Mouse (Mus musculus) erythroid progenitor cell, adult 5-6 weeks (primary cell): ENCODE data around the gene Snx20. TPM values are rescaled to one million over a fixed set of nuclear protein-coding genes. Genes with fewer than 3 reads are reported as not detected.

Experiments
- ATAC-seq: replicated peaks from 2 replicates; pipeline ENCODE4 v1.8.0; 2016; ENCODE audit warnings: moderate number of reproducible peaks, mild to moderate bottlenecking, moderate TSS enrichment, inconsistent platforms; ENCODE audit not compliant: poor library complexity, low FRiP score, severe bottlenecking
- total RNA-seq, 2 experiments: library from RNA; stranded (forward) in 1 of 2; stranded (reverse) in 1 of 2; fragments of 150-400 nt in 1 of 2; fragments of 186-747, 209-891 nt in 1 of 2; gene quantifications; 2 replicates each; pipeline versions ENCODE4 v1.2.3 to v1.2.4; 2015 to 2017; ENCODE audit warnings: low replicate concordance in 2 of 2

The Snx20 gene
- total RNA-seq, 2 experiments from 2014 or later: 4.2 to 21.8 TPM

DNA sequence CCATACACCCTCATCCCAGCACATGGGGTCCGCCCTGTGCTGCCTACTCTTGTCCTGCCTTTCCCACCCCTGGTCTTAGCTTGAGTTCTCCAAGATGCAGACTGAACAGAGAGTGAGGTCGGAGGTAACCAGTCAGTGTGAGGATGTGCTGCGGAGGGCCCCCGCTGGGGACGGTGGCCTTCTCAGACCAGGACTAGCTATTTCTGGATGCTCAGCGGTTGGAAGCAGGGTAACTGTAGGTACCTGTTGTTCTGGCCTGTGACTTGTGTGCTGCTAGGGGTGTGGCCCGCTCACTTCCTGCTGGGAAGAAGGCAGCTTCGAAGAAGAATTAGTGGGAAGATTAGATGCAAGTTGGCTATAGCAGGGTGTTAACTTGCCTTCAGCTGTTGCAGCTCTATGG is 26.9 kb downstream of the Snx20 start:
- no peak for ATAC-seq

DNA sequence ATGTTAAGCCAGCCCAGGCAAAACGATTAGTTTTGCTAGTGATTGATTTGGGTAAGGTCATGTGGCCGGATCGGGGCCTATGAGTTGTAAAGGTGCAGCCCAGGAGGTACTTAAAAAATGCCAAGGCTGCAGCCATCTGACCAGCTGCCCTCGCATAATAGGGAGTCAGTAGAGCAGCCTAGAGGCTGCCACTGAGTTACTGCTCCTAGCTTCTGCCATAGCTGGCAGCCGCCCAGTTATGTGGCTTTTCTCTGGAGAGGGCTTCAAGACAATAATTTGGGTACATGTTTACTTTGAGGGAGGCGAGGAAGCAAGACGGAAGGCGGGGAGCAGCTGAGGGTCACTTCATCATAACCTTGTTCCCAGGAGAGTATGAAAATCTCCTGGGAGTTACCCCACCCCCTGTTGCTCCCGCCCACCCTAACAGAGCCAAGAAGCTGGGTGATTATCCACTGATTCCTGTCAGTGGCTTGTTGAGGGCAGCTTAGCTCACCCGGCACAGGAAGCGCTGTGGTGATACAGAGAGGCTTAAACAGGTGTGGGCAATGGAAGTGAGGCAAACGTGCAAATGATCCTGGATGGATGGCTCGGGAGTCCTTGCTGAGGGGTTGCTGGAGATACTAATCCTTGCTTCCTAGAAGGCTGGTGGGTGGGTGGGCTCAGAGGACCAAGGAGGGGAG is 30.4 kb downstream of the Snx20 start:
- ATAC-seq: no peak

DNA sequence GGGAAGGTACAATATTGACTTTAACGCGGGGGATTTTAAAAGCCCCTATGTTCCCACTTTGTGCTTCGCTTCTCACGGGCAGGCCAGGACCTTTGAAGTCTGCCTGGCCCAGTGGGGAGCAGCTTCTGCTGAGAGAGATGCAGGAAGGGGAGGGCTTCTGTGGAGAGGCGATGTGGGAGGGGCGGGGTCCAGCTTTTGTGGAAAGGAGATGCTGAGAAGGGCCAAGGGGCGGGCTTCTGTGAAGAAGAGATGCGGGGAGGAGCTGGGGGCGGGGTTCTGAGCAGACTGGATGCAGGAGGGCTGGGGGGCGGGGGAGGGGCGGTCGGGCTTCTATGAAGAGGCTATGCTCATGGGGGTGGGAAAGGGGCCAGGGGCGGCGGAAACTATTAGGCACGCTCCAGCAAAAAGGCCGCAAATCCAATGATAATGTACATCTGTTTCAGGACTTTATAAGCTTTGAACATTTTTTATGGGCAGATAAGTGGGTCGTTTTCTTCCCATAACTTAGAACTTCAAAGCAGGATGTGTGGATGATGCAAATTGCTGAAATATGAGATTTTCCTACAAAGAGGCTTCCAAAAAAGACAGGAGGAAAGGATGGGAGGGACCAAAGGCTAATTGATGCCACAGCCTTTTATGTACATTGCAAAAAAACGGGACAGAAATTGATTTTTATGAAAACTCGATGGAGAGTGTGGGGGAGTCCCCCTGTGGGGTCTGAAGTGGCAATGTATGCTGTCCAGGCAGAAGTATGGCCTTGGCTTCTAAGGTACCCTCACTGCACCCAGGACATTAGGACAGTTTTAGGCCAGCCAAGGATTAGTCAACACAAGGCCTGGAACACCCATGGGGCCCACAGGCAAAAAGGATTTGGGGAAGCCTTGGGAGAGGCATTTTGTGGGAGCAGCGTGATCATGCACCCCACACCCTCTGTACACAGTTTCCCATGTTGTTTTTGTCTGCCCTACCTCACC is 31.6 kb downstream of the Snx20 start:
- no peak for ATAC-seq

DNA sequence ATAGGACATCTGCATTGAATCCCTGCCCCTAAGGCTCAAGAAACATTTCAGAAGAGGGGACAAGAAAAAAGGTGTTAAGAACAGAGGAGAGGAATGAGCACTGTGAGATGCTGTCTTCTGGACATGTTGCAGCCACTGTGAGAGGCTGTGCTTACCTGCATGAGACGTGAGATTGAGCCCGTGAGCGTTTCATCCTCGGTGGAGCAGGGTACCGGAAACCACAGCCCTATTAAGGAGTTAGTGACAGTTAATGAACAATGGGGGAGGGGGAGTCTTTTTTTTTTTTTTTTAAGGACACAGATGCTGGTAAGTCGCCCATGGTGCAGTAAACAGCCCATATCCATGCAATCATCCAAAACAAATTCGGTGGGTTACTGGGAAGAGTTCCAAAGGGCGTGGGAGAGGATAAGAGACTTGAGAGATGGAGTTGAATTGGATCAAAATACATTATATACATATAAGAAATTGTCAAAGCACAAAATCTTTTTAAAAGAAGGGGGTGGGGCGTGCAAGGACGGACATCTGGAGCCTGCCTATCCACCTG is 32.4 kb downstream of the Snx20 start:
- ATAC-seq: no peak

DNA sequence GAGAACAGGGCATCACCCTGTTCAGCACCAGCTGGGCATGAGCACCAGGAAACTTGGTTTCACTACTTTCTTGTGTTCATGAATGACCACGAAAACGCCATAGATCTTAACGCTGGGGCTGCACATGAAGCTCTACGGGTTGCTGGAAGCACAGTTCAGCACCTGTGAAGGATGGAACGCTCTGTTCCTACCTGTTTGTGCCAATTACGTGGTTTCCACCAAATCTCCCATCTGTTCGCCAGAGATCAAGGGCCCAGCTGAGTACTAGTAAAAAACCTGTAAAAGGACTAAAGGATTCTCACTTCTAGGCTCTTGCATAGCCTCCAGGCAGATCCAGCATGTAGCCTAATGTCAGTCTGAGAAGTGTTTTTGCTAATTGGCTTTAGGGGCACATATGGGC is 36.4 kb downstream of the Snx20 start:
- ATAC-seq: no peak

DNA sequence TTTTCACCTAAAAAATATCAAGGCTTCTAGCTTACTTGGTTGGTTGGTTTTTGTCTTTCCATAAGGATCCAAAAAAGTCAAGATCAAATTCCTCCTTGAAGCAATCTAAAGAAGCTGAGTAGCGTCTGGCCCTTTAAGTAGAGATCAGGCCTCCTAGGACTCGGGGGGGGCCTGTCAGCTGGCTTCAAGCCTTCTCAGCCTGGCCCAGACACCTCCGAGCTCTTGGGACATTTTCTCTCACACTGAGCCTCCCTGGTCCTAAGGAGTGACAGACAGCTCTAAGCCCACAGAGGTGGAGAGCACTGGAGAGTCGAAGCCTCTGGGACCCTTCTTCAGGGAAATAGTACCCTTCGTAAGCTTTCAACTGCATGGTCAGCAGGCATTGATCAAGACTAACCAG is 37.4 kb downstream of the Snx20 start:
- ATAC-seq: no peak

DNA sequence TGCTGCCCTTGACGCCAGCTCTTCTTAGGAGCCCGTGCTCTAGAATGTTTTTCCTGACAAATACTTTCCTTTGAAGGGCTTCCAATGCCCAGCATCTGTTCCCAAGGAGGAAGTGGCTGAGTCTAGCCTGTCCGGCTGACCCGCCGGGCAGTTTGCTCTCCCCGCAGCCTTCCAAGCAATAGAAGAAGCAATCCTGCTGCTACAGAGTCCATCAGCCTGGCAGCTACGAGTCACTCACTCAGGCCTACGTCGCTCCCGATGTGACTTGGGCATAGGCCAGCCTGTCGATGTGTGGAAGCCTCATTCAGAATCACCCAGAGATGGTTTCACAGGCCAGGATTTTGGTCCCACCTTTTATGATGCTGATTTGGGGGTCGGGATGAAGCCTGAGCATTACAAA is 39.9 kb downstream of the Snx20 start:
- no peak for ATAC-seq

DNA sequence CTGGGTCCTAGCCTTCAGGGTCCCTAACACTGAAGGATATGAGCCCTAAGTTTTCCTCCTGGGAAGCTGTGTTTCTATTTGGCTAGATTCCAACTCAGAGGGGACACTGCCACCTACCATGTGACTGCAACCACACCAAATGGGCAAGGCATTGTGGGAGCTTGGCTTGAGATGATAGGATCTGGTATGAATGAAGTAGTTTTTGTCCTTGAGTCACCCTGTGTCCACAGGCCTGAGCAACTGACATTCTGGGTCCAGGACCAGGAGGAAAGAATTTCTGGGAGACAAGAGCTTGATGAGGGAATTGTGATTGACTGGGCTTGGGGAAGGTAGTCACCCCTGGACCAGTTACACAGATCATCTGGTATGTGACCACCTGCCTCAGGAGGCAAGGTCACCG is 42.0 kb downstream of the Snx20 start:
- no peak for ATAC-seq

DNA sequence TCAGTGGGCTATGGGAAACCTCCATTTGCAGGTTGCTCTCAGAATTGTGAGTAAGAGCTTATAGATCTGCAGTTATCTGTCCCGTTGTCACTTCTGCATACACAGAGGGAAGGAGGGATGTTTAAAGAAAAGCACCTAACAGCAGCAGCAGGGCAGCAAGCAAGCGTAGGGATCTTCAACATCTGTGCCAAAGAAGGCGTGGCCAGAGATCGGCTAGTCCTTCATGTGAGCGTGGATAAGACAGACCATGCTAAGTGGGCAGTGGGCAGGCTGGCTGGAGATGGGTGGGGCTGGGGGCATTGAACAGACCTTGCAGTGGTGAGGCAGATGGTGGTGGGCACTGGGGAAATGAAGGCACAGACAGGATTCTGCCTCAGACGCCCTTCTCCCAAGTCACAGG is 45.7 kb downstream of the Snx20 start:
- ATAC-seq: no peak

DNA sequence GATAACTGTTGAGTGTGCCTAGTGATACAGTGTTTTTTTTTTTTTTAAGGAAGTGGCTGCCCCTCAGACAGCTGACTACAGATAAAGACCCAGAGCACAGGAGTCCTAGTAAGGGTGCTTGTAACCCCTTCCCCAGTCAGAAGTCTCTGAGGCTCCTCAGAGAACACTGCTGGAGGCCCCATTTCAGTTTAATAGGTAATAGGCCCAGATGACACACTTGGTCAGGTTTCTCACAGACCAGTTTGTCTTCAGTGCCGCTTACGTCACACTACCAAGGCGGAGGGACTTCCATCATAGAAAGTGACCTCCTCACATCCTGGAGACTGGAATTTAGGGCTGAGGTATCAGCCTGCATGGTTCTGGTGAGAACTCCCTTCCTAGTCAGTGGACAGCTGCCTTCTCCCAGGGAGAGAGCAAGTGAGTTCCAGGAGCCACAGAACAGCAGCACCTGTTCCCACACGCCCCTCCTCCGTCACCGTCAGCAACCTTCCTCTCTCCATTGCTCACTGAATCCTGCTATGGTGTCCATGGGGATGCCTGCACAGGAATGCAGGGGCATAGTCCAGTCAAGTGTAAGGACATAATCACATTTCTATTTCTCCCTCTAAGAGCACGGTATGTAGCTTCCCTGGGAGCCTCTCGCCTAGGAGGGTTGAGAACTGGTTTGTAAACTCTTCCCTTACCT is 47.6 kb downstream of the Snx20 start:
- ATAC-seq: no peak

DNA sequence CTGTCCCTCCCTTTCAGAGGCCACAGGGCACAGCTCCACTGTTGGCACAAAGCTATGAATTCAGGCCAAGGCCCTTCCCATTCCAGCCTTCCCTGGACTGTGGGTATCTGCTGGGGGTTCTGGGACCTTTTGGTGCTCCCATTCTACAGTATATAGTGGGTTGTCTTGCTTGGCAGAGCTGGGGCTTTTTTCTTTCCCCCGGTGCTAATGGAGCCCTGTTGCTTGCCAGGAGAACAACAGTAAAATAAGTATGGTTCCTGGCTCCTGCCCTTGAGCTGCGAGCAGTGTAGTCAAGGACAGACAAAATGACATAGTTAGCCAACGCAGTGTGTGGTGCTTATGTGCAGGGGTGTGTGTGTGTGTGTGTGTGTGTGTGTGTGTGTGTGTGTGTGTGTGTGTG is 52.1 kb downstream of the Snx20 start:
- ATAC-seq: no peak

DNA sequence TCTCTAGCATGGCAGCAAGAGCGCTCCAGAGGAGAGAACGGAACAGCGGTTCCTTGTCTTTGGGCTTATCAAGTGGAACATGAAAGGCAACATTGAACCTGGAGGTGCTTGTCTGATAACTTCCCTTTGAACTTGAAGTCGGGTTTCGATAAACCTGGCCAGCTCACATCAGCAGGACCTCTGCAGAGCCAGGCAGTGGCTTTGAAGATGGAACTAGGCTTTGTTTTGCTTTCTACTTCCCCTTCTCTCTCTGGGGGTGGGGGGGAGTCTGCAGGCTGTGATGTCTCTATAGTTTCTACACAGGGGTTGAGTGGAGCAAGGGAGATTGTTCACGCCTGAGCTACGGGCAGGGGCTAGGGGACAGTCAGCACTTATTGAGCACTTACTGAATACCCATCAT is 55.1 kb downstream of the Snx20 start:
- no peak for ATAC-seq

DNA sequence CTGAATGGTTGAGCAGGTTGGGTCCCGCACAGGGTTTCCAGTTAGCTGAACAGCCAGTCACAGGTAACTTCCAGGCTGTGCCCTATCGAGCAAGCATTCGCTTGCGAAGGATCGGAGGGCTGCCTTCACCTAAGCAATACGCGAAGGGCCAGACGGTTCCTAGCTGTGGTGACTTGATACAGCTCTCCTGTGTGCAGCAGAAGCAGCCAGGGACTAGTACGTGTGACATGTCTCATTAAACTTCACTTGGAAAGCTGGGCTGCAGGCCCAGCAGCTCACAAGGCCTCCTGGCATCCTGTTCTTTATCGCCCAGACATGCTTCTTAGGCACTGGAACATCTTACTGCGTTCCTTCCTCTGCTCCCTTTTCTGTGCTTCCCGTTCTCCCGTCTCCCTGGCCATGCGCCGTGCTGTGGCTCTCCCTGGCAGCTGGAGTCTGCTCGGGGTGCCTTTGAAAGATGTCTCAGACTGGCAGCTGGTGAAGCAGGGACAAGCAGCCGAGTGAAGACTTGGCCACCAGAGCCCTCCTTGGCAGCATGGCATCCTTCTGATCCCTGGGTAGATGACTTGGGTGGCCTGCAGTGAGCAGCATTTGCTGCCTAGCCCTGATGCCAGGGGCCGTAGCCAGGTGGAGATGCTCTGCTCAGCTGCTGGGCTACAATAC is 56.1 kb downstream of the Snx20 start:
- no peak for ATAC-seq

DNA sequence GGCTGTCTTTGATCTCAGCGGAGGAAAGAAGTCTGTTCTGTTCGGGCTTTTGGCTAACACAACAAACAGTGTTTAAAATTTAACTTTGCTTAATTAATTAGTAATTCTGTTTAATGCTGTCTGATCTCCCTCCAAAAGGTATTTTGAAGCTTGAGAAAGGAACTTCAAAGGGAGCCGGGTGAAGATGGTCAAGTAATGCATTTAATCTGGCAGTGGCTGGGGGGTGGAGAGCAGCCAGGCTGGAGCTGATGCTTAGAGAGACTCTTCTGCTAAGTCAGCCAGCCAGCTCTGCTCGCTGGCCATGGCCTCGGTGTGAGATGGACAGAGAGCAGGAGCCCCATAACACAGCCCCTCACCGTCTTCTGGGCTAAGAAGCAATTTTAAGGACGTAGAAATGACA is 56.7 kb downstream of the Snx20 start:
- no peak for ATAC-seq

DNA sequence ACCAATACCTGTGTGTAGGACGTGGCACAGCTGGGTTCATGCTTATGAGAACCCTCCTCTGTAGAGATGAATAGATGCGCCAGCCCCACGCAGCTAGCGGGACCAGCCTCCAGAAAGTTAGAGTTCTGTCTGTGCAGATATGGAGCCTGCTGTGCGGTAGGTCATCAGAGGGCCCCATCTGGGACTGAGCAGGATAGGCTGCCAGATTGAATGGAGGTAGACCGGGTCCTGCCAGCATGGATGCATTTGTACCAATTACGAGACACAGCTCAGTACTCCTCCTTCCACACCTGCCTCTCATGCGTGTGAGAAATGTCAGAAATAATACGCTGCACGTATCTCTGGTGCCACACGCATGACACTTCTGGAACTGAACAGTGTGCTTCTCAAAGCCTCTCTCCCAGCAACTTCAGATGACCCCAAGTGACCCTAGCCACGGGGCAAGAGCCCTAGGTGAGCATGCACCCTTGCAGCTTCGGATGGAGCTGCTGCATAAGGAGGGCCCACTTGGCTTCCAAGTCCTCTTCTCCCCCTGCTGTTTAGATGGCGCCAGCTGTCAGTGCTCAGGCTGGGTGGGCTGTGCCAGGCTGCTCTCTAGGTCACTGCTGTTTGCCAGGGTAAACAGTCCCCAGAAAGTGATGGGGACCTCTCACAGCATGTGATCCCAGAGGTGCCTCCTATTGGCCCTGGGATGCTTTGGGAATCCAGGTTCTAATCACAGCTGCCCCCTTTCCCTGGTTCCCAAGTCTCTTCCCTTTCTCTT is 57.3 kb downstream of the Snx20 start:
- no peak for ATAC-seq

DNA sequence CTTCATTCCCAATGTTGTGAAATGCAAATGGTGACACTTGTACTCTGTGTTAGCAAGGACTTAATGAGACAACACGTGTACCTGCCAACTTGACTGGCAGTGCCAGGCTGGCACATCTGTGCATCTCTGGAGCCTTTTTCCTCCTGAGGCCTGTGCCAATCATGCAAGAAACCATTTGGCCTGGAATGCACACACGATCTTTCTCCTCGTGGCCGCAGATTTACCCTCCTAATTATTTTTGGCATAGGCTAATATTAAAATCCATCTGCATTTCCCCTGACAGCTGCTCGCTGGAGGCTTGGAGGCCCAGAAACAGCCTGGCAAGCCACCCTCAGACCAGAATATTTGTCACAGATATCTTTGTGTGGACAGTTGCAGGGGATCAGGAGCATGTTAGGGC is 58.3 kb downstream of the Snx20 start:
- ATAC-seq: no peak
